In the genomic region with DNA sequence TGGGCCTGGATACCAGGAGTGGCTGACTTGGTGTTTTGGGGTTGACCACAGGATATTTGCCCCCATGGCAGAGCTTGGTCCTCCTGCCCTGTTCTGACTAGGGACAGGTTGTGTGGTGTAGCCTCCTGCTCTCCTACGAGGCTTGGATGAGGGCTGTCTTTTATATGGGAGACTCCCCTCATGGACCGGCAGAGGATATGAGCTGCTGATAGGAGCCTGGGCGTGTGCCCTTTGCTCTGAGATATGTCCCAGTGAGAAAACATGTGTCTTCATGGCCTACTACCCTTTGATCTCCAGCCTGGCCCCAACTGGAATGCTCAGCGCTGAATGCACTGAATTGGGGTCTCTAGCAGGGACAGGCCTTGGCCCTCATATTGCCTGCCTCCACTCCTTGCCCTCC, we compare ENCODE assay signal across 21 mouse cellular contexts. TPM values are rescaled to one million over a fixed set of nuclear protein-coding genes. Genes with fewer than 3 reads are reported as not detected.
"Had no signal": no experiment of that assay in that cellular context is flagged by ENCODE, and none has a peak within 500 bp of the region (broad histone marks: within the 10 kb centered on the region; RNA-seq: fewer than 3 reads in every experiment).

No protein-coding gene starts in this region.

- H3K36me3 ChIP-seq: midbrain, embryonic 10.5 days; midbrain, embryonic 13.5 days; midbrain, embryonic 15.5 days; neural tube, embryonic 12.5 days had no signal

- H3K9me3 ChIP-seq: midbrain, embryonic 10.5 days; midbrain, embryonic 13.5 days; midbrain, embryonic 15.5 days; neural tube, embryonic 12.5 days had no signal

- H3K4me3 ChIP-seq: midbrain, embryonic 10.5 days; midbrain, embryonic 13.5 days; midbrain, embryonic 15.5 days; neural tube, embryonic 12.5 days had no signal

- H3K9ac ChIP-seq: liver, embryonic 14.5 days; lung, embryonic 14.5 days; midbrain, embryonic 13.5 days; midbrain, embryonic 15.5 days; neural tube, embryonic 12.5 days had no signal

- H3K27me3 ChIP-seq: midbrain, embryonic 15.5 days; neural tube, embryonic 12.5 days had no signal

- H3K27ac ChIP-seq: liver, embryonic 14.5 days; midbrain, embryonic 10.5 days; midbrain, embryonic 13.5 days; midbrain, embryonic 15.5 days; neural tube, embryonic 12.5 days had no signal

- ATAC-seq: midbrain, embryonic 13.5 days; midbrain, embryonic 15.5 days had no signal

- DNase-seq: lung, adult 18-20 months; lung, embryonic 14.5 days; lung, postnatal 10 days; lung, postnatal 4 days; retina, postnatal 1 day; right cerebral cortex, adult 18-20 months; right cerebral cortex, postnatal 25 days; right cerebral cortex, postnatal 4 days; spleen, adult 18-20 months; thymus, adult 18-20 months; thymus, postnatal 14 days; thymus, postnatal 36 days had no signal

- H3K4me2 ChIP-seq: lung, embryonic 14.5 days; midbrain, embryonic 13.5 days; midbrain, embryonic 15.5 days; neural tube, embryonic 12.5 days had no signal

- H3K4me1 ChIP-seq: neural tube, embryonic 12.5 days had no signal

RNA-seq across cellular contexts. Expression of a gene that starts 42.4 kb away (rescaled TPM):
- total RNA-seq: megakaryocyte, adult 5-6 weeks; megakaryocyte-erythroid progenitor cell, adult 5-6 weeks; monocyte, adult 5-6 weeks had no signal
- polyA plus RNA-seq: neural tube, embryonic 14.5 days had no signal
